8 mouse cellular contexts compared by ENCODE assay signal in the genomic region with DNA sequence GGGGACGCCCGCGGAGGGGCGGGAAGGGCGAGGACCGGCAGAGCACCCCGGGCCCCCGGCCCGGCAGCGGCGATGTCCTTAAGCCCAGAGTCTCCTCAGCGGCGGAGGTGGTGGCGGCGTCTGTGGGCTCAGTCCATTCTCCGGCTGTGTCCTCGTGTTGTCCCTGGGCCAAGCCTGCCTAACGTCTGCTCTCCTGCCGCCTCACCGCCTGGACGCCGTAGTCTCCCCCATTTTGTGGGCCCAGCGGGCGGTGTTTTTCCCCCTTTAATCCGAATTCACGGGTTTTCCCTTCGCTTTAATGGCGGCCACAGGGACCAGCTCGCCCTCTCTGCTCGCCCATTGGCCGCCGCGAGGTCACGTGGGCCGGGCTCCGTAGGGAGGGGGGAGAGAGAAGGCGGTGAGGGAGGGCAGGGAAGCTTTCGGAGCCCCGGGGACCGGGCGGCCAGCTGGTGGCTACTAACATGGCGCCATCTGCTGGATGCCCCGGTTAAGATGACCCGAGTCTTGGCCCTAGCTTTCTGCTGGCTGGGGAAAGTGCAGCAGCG. TPM values are rescaled to one million over a fixed set of nuclear protein-coding genes. Genes with fewer than 3 reads are reported as not detected.
DNase-seq lines count a peak whose midpoint lies in the region; ATAC-seq lines count a peak whose summit lies in the region.

No protein-coding gene starts in this region.

- H3K9ac ChIP-seq in hindbrain, embryonic 12.5 days = peak overlapping the region; percentile 98

- H3K27ac ChIP-seq in hindbrain, embryonic 12.5 days = peak overlapping the region; percentile 99

- no peaks in the 10 kb centered on the region for H3K27me3 ChIP-seq in hindbrain, embryonic 12.5 days

- ATAC-seq in hindbrain, embryonic 12.5 days (ENCODE audit: low FRiP score) = peak; percentile 93

- H3K36me3 ChIP-seq in hindbrain, embryonic 12.5 days = peaks cover 5% of the 10 kb centered on the region; the same call in 1 of the 2 replicates

- H3K4me3 ChIP-seq in hindbrain, embryonic 12.5 days = peak overlapping the region; percentile 84

- H3K9me3 ChIP-seq in hindbrain, embryonic 12.5 days (replicated peaks) = no peaks in the 10 kb centered on the region

- H3K4me2 ChIP-seq in hindbrain, embryonic 12.5 days (replicated peaks) = peak overlapping the region; percentile 31

- H3K4me1 ChIP-seq in hindbrain, embryonic 12.5 days = peaks cover 25% of the 10 kb centered on the region

- 1% methylated on average over 44 of the region's 45 CpGs for WGBS in hindbrain, embryonic 12.5 days

- DNase-seq in MN1 (ENCODE audit: low spot score) = peak; percentile 98
- DNase-seq in cerebellum, adult 9-10 months = peak; percentile 99
- peak; percentile 94 to 98 for DNase-seq in frontal cortex, adult 2 months (ENCODE audit: extremely low spot score in 1 of 2, low spot score in 1 of 2)
- DNase-seq in layer of hippocampus, postnatal 14 days (ENCODE audit: low spot score in 2 of 2) = peak; percentile 97 to 98
- peak; percentile 99 for DNase-seq in lung, postnatal 14 days
- peak; percentile 89 for DNase-seq in retina, adult 2 months (ENCODE audit: low read depth, low spot score)
- DNase-seq in thymus, postnatal 36 days = peak; percentile 99

RNA-seq across cellular contexts. Expression of a gene that starts 0.7 kb away (rescaled TPM):
- polyA plus RNA-seq in frontal cortex, adult 2 months (2012; rRNA removed) = 20.7 and 22.0 TPM in 2 replicates
- polyA plus RNA-seq in hindbrain, embryonic 12.5 days (2016; fragmentation: Nextera tagmentation; extraction: Ambion mirVana) = 11.4 and 15.1 TPM in 2 replicates
- total RNA-seq in layer of hippocampus, postnatal 14 days (2021) = 10 to 100 TPM; 57.9 to 60.9 TPM

Comparison
In these comparisons a context has a peak if more than half of its experiments do, and no peak if none do; other contexts are left out.
1. Peak in every context shown above with its lines: DNase-seq, ATAC-seq, H3K4me3 ChIP-seq and H3K27ac ChIP-seq.